Mouse (Mus musculus) CH12.LX (cell line): Measurements from ENCODE around the gene Ppig.

Experiments used
- CTCF ChIP-seq, 2 experiments: IDR thresholded peaks in 1 of 2; conservative IDR thresholded peaks in 1 of 2; 2 replicates each; pipeline ENCODE4 v1.5.1; 2011 to 2012; ENCODE audit warnings: low read depth in 2 of 2, low read length in 2 of 2, improper control_type of control experiment in 1 of 2, inconsistent platforms in 1 of 2, mild to moderate bottlenecking in 1 of 2, moderate library complexity in 1 of 2
- MEF2A ChIP-seq: IDR thresholded peaks from 2 replicates; pipeline ENCODE4 v1.6.1; 2014; ENCODE audit warnings: low read depth, mild to moderate bottlenecking, inconsistent platforms, low read length, improper control_type of control experiment, borderline replicate concordance
- NELFE ChIP-seq: IDR thresholded peaks from 2 replicates; pipeline ENCODE4 v1.6.1; 2011; ENCODE audit warnings: low read depth, low read length, improper control_type of control experiment
- UBTF ChIP-seq: IDR thresholded peaks from 2 replicates; pipeline ENCODE4 v1.6.1; 2012; ENCODE audit warnings: low read depth, mild to moderate bottlenecking, inconsistent platforms, low read length, improper control_type of control experiment, moderate library complexity
- ZC3H11A ChIP-seq: IDR thresholded peaks from 2 replicates; pipeline ENCODE4 v1.6.1; 2012; ENCODE audit warnings: low read depth, mild to moderate bottlenecking, inconsistent platforms, low read length, improper control_type of control experiment

- TF ChIP-seq MEF2A (no peak), NELFE (no peak), UBTF (no peak), CTCF (conservative IDR thresholded peaks at IDR 0.05 in 1 of 2, IDR thresholded peaks at IDR 0.05 in 1 of 2; ENCODE audit: low read depth in 2 of 2, low read length in 2 of 2) (no peak), ZC3H11A (no peak)
Observed at GRCm38 (mm10) chr2:69719121-69719520, 3.2 kb upstream of the Ppig start.
